Mouse (Mus musculus) CD4-positive helper T cell, adult 2 months (primary cell): ENCODE data around the gene Hist2h3b.
"Not testable (repeated sequence)": the region's sequence is repeated elsewhere in the genome, so short reads cannot be mapped to it uniquely, and the experiment has no call there.

Source experiments
- DNase-seq: peaks from one replicate; pipeline ENCODE4 v3.0.0-alpha.2; 2012; ENCODE audit warnings: low read depth, missing footprints, low spot score

Gene Hist2h3b

DNA sequence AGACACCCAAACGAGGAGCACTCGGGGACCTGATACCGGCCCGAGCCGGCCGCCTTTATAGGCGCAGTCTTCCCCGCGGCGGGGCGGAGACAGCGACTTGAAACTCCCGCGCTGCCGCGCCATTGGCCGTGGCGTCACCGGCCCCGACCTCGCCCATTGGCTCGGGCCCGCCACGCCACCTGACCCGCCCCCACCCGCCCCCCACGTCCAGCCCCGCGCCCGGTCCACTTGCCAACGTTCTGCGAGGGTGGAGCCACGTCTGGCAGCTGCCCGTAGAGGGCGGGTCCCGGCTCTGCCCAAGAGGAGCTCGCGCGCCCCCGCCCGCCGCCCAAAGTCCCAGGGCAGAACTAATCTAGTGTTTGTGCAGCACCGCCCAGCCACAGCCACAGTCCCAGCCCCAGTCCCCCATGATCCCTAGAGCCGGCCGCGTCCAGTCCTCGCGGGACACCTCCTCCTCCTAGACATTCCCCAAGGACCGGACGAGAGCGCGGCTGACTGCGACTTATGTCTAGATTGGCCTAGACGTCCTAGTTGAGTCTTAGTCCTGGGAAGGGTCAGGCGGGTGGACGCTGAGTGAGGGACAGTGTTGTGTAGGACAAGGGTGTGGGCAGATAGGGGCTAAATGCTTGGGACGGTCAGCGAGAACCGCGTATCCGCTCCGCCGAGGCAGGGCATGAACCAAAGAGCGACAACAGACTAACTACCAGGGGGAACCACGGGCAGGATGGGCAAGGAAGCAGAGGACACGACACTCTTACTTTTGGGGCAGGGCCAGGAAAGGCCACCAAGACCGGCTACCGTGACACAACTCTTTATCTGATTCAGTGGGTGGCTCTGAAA is 29.3 kb upstream of the Hist2h3b start, which contains the start of gene Hist2h3c2:
Hist2h3c2 (minus strand) TSS at position 174 of the 840 bp plus-strand sequence.
- DNase-seq, result not testable (repeated sequence)

DNA sequence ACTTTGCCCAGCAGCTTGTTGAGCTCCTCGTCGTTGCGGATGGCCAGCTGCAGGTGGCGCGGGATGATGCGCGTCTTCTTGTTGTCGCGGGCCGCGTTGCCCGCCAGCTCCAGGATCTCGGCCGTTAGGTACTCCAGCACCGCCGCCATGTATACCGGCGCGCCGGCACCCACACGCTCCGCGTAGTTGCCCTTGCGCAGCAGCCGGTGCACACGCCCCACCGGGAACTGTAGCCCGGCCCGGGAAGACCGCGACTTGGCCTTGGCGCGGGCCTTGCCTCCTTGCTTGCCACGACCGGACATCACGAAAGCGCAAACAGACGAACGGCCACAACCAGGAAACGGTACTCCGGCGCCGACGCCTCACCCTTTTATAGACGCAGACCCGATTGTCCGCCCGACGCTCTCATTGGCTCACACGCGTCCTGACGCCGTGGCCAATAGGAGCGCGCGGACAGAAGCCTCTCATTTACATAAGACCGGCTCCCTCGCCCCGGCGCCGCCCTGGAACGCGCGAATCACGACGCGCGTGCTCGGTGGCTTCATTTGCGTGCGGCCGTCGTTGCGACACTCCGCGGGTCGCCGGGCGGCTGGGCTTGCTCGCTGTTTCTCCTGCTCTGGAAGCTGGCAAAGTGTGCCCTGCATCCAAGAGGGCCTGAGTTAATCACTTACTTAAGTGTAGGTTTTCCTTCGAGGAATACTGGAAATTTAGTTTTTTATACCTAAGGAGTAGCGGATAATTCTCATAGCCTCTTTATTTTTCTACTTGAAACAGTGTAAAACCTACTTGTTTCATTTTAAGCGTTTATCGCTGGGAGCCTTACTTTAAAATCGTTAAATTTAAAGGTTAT is 28.3 kb upstream of the Hist2h3b start, which contains the start of gene Hist2h2aa2:
Hist2h2aa2 (minus strand) TSS at position 328 of the 850 bp plus-strand sequence.
- DNase-seq, result peak; percentile 74

DNA sequence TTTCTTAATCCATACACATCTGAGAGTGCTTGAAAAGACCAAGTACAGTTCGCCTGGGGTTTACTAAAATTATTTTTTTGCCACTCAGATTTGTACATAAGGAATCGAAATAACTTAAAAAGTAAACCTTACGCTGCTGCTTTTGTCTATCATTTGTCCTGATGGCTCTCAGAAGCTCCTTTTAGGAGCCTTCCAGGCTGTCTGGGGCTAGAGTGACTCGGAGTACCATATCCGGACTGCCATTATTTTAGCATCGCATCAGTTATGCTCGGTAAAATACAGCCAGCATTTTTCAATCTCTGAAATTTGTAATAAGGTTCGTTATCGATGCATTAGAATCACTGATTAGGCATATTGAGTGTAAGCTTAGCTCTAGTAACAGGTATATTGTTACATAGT is 27.7 kb upstream of the Hist2h3b start:
- DNase-seq, result no peak

DNA sequence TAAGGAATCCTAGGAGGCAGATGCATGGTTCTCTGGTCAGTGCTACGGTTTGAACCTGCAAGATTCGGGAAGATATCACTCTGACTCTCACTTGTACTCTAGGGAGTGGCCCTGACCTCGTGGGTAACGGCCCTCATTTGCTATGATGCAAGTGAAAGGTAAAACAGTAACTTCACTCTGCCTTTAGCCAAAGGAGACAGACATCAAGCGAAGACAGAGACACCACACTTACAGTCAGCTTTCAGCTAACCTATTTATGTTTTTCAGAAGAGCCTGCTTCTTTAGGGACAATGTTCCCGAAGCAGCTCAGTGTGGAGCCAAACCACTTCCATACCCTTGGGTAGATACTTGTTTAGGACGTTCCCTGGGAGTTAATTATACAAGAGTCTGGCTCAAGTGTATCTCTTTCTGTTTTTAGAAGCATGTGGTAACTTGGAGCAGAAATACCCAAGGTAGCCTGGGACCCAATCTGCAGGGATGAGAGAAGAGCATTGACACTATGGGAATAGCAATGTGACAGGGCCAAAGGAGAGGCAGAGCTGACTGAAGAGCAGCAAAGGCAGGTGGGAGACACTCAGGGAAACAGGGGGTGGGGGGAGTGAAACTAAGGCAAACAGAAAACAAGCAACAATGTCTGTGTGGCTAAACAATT is 24.4 kb upstream of the Hist2h3b start:
- DNase-seq, result no peak

DNA sequence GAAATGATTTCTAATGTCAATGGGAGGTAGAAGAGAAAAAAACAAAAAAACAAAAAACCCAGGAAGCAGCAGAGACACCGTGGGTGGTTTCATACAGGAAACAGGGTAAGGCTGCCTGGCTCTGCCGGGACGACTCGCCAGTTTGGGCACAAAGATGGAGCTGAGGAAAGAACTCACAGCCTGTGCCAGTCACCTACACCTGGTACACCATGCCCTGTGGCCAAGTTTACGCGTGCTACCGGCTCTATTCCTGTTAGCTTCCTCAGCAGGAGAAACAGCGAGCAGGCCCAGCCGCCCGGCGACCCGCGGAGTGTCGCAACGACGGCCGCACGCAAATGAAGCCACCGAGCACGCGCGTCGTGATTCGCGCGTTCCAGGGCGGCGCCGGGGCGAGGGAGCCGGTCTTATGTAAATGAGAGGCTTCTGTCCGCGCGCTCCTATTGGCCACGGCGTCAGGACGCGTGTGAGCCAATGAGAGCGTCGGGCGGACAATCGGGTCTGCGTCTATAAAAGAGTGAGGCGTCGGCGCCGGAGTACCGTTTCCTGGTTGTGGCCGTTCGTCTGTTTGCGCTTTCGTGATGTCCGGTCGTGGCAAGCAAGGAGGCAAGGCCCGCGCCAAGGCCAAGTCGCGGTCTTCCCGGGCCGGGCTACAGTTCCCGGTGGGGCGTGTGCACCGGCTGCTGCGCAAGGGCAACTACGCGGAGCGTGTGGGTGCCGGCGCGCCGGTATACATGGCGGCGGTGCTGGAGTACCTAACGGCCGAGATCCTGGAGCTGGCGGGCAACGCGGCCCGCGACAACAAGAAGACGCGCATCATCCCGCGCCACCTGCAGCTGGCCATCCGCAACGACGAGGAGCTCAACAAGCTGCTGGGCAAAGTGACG is 23.2 kb upstream of the Hist2h3b start, which contains the start of gene Hist2h2aa1:
Hist2h2aa1 (plus strand) TSS at position 495 of the 884 bp plus-strand sequence.
- peak; percentile 88 for DNase-seq

DNA sequence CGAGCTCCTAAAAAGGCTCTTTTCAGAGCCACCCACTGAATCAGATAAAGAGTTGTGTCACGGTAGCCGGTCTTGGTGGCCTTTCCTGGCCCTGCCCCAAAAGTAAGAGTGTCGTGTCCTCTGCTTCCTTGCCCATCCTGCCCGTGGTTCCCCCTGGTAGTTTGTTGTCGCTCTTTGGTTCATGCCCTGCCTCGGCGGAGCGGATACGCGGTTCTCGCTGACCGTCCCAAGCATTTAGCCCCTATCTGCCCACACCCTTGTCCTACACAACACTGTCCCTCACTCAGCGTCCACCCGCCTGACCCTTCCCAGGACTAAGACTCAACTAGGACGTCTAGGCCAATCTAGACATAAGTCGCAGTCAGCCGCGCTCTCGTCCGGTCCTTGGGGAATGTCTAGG is 22.4 kb upstream of the Hist2h3b start:
- DNase-seq, result not testable (repeated sequence)

DNA sequence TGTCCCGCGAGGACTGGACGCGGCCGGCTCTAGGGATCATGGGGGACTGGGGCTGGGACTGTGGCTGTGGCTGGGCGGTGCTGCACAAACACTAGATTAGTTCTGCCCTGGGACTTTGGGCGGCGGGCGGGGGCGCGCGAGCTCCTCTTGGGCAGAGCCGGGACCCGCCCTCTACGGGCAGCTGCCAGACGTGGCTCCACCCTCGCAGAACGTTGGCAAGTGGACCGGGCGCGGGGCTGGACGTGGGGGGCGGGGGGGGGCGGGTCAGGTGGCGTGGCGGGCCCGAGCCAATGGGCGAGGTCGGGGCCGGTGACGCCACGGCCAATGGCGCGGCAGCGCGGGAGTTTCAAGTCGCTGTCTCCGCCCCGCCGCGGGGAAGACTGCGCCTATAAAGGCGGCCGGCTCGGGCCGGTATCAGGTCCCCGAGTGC is 22.0 kb upstream of the Hist2h3b start, which contains the start of gene Hist2h3c1:
Hist2h3c1 (plus strand) TSS at position 259 of the 430 bp plus-strand sequence.
- not testable (repeated sequence) for DNase-seq

DNA sequence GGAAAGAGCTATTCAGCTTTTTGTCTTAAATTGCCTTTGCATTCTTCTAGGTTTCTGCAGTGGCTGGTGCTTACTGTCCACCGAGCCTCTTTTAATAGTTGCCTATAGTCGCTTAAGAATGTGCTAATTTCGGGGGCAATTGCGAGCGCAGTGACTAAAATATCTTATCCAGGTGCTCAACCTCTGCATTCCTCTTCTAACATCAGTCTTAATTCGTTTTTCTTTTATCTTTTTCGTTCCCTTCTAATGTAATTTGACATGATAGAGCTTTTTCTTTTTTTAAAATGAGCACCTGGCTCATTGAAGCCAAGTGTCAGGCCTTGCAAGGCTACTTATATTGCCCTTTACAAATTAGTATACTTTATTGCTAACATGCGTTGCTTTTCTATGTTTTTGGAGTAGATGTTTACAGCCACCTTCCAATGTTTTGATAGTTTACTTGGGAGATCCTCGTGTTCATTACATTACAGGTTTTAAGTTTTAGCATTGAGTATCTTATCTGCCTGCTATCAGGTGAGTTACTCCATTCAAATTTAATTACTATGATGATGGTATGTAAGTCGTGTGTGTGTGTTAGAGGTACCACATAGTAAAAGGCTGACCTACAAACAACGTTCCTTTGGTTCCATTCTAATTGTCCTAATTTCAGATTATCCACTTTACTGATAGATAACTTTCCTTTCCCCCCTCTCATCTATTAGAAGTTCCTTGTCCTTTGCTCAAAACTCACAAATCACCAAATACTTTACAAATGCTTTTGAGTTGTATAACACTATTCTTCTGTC is 20.9 kb upstream of the Hist2h3b start:
- DNase-seq, result no peak

DNA sequence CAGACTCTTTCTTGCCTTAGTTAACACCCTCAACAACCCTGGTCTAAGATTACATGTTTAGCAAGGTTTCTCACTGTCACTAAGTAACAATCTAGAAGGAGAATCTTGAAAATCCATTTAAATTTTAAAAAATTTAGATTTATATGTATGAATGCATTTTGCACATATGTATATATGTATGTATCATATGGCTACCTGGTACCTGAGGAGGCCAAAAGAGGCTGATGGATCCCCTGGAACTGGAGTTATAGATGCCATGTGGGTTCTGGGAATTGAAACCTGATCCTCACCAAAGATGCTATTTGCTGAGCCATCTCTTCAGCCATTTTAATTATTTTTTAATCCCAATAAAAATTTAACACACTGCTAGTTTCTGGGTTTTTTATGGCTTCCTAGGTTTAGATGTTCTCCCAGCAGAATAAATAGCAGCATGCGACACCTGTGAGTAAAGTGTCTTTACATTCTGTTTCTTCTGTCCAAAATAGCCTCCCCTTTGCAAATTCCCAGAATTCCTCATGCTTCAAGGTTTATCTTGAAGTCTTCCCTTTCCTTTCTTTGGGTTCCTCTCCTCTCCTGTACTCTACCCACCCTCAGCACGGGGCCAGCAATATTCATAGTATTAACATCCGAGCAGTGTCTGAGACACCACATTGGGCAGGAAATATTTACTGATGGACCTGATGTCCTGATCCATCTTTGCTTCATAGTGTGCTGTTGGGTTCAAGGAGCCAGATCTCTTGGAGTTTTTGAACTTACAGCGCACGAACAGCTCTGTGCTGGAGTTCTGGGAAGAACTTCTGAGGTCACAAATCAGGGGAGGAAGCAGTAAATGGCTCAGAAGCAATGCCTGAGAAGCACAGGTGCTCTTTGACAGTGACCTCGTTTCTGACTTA is 20.1 kb upstream of the Hist2h3b start:
- DNase-seq, result no peak

DNA sequence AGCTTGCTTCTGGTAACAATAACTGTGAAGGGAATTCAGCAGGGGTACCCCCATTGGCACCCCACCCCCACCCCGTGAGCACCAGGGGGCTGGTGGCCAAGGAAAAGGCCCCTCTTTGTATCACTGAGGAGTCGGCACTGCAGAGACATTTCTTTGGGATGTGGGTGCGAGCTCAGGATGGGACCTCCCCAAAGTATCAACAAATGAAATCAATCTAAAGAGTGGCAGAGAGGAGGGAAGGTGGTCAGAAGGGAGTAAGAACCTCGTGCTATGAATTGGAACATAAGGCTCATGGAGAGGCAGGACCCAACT is 19.5 kb upstream of the Hist2h3b start:
- DNase-seq, result no peak

DNA sequence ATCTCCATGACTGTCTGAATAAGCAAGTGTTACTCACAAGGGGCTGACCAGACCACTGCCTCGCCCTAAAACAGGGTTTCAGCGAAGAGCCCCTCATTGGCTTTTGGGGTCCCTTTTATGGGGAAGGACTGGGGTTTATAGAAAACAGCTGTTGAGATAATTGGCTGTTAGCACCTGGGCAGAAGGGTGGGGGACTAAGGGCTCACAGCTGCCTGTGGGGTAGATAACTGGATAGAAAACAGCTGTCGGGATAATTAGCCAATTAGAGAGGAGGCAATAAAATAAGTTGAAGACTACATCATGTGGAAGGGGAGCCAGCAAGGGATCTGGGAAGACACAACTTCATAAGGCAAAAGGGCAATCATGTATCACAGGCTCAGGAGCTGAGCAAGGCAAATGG is 17.6 kb upstream of the Hist2h3b start:
- DNase-seq, result no peak

DNA sequence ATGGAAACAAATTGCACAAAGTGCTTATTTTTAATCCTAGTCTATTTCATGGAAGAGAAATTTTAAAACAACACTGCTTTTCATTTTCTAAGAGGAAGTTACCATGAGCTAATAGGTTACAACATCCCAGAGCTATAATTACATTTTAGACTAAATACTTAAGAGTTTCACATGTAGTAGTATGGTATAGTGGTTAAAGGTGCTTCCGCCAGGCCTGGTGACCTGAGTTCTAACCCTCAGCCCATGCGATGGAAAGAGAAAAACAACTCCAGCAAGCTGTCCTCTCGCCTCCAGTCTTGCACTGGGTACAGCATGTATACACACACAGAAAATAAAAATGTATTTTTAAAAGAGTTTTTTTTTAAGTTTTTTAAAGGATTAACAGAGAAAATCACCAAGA is 16.7 kb upstream of the Hist2h3b start:
- DNase-seq, result no peak

DNA sequence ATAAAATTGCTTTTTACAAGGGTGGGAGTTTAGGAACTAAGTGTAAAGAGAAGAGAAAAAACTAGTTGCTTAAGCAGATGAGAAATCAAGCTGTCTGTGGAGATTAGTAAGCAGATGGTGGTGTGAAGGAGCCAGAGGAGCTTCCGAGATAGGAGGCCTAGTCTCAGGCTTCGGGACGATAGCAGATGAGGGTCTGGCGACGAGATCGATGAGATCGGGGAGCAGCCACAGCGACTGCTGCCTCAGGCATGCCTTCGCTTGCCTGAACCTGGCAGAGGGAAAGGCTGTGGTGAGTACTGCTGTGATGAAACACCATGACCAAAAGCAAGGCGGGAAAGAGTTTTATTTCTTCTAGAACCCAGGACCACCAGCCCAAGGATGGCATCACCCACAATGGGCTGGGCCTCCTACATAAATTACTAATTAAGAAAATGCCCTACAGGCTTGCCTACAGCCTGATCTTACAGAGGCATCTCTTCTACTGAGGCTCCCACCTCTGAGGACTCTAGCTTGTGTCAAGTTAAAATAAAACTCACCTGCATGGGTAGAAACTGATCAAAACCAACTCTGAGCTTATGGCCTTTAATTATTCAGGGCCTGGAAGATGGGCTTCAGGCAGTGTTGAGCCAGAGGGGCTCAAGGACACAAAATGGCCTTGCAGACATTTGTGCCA is 13.6 kb upstream of the Hist2h3b start:
- DNase-seq, result no peak

DNA sequence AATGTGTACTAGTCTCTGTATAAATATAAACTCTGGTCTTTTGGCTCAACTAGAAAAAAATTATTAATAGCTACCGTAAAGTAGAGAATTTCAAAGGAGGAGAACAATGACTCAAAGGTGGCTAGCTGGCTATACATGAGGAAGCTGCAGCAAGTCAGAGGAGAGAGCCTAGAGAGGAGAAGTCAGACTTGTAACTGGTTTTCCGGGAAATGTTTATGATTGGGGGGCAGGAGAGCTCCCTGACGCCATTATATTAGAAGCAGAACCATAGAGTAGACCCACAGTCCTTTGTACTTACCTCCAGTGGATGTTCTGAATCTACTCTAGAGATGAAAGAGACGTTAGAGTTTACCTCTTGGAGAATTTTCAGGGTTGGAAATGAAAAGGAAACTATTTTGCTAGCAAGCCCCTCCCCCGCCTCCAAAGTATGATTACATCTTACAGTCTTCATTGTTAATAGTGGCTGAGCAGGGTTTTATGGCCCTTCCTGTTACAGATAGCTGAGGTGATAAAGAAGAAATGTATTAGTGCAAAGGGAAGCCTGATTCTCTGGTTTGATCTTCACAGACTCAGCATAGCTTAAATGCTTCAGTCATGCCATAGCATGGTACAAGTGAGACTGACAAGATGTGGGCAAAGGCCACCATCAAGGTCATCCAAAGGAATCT is 12.4 kb upstream of the Hist2h3b start:
- no peak for DNase-seq

DNA sequence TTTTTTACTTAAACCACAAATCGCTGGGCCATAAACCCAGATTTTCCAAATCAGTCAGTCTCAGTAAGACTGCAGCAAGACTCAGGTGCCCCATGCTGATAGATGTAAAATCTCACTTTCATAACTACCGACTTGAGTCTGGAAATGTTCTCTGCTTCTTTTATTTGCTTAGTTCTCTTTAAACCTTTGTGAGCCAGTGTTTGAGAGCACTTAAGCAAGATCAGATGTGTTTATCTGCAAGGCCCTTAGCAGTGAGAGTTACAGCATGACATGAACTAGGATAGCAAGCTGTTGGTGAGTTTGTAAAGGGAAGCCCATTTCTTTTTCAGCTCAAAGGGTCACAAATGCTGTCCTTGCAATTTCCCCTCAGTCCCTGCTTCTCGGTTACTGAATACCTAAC is 11.3 kb upstream of the Hist2h3b start:
- DNase-seq, result no peak

DNA sequence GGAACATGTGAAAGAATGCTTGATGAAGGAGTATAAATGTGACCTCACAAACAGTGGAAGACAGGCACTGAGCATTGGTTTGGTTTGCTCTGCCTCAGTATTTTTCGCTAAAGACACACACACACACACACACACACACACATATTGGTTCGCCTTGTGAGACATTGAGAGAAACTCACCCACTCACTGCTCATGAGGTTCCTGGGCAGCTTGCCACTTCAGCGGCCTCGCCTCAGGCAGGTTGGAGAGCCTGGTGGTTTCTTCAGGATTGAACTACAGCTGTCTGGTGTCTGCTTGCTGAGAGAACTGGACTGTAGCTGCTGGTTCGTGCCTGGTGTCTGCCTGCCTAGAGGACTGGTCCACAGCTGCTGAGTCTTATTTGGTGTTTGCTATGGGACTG is 8.2 kb upstream of the Hist2h3b start:
- DNase-seq, result no peak

DNA sequence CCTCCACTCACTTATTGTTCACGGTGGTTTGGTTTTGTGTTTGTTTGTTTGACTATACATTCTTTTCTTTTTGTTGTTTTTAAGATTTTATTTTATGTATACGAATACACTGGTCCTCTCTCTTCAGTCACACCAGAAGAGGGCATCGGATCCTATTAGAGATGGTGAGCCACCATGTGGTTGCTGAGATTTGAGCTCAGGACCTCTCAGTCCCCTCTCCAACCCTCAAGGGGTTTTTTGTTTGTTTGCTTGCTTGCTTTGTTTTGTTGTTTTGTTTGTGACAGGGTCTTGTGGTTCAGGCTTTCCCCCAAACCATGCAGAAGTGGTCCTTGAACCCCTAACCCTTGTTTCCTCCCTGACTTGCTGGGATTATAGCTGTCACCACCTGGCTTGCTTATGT is 6.8 kb upstream of the Hist2h3b start:
- no peak for DNase-seq
